Mouse (Mus musculus): Measurements from ENCODE around the gene Pspc1.

DNA sequence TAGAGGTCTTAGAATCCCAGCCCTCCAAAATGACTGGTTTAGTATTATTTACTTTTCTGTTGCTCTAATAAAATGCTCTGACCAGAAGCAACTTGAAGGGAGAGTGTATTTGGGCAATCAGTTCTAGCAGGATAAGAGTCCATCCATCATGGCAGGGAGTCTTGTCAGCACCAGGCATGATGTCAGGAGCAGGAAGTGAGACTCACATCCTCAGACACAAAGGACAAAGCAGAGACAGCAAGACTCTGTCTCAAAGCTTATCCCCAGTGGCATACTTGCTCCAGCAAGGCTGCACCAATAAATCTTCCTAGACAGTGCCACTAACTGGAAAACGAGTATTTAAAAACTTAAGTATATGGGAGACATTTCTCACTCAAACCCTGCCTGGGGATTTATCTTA, 92.7 kb downstream of the Pspc1 start:
- TF ChIP-seq POLR2A (IDR thresholded peaks at IDR 0.05; ENCODE audit: control insufficient read depth, low read depth, low read length) (no peak), CTCF (IDR thresholded peaks at IDR 0.05; ENCODE audit: control insufficient read depth, insufficient read depth, insufficient replicate concordance, low read depth, low read length) (no peak)

Measured in testis, adult 2 months (tissue).